Mouse (Mus musculus) ovary, postnatal 10 days (tissue): Measurements from ENCODE around the gene Tulp2.
"Not testable (repeated sequence)": the region's sequence is repeated elsewhere in the genome, so short reads cannot be mapped to it uniquely, and the experiment has no call there.

Experiments used
- DNase-seq: peaks from one replicate; pipeline ENCODE4 v3.0.0; 2022; ENCODE audit warnings: low spot score

Gene Tulp2

DNA sequence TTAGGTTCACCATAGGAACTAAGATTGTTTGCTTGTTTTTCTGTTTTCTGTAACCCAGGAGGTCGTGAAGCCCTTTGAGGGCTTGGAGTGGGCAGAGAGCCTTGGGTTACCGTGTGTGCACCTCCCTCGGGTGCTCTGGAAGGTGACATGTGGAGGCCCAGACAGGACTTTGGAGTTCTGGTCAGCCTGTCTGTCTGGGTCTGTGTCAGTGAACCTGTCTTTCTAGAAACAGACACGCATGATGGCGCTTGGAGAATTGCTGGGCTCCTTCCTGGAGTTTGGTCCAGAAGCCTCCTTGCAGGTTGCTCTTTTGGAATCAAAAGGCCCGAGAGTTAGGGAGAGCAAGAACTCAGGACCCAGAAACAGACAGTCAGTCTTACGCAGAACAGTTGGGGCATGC is 21.3 kb upstream of the Tulp2 start:
- DNase-seq = no peak

DNA sequence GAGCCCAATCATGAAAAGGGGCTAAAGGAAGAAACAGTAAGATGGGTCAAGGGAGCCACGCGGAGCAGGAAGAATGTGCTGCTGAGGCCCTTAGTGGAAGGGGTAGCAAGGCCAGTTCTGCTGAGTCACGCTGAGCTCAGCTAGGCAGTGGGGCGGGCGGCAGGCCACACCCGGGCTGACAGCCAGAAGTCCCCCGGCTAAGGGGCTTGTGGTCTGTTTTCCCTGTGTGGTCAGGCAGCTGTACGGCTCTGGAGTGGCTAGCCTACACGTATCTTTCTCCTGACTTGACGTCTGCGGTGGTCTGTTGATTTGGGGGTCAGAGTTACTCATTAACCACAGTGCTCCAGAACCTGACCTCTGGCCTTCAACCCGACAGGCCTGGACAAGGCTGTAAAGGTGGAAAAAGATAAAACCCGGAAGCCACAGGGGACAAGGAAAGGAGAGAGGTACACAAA is 20.8 kb upstream of the Tulp2 start:
- DNase-seq = no peak

DNA sequence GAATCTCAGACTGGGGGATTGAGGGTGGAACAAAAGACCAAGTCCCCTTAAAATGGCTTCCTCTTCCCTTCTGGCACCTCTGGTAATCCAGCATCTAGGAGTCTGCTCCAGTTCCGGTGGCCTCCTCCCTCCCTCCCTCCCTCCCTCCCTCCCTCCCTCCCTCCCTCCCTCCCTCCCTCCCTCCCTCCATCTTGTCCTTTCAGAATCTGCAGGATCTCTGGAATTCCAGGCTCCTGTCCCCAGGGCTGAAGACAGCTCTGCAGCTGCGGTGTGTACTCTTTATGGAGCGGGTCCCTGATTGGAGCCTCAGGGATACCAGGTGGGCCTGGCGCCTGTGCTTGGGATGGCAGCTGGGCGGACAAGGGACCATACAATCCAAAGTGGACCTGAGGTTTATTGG is 20.4 kb upstream of the Tulp2 start:
- DNase-seq = no peak

DNA sequence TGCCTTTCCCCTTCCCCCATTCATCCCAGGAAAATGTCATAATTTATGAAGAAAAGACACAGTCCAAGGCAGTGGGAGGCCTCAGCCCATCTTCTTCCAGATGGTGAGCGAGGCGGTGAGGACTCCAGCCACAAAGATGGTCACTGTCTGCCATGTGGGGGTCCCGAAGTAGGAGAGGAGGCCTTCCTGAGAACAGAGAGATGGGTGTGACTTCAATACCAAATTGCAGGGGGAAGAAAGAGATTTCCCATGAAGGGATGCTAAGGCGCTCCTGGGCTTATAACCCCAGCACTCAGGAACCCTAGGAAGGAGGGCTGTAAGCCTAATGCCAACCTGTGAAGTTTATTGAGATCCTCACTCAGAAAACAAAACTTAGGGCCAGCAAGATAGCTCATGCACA is 19.9 kb upstream of the Tulp2 start:
- DNase-seq = no peak

DNA sequence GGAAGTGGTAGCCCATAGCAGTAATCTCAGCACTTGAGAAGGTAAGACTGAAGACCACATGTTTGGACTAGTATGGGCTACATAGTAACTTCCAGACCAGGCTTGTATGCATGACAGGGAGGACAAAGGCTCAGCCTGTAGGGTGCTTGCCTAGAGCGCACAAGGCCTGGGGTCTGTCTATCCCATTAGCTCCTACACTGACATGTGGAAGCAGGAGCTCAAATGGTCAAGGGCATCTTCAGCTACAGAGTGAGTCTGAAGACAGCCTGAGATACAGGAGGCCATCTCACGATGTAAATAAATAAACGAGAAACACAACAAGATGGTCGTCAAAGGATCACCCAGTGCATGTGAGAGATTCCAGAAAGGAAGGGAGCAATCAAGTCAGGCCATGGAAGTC is 19.4 kb upstream of the Tulp2 start:
- DNase-seq = no peak

DNA sequence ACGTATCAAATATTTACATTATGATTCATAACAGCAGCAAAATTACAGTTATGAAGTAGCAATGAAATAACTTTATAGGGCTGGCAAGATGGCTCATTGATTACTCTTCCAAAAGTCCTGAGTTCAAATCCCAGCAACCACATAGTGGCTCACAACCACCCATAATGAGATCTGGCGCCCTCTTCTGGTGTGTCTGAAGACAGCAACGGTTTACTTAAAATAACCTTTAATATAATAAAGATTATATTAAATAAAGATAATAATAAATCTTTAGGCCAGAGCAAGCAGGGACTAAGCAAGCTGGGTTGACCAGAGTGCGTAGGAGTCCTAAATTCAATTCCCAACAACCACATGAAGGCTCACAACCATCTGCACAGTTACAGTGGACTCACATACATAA is 18.8 kb upstream of the Tulp2 start:
- DNase-seq = not testable (repeated sequence)

DNA sequence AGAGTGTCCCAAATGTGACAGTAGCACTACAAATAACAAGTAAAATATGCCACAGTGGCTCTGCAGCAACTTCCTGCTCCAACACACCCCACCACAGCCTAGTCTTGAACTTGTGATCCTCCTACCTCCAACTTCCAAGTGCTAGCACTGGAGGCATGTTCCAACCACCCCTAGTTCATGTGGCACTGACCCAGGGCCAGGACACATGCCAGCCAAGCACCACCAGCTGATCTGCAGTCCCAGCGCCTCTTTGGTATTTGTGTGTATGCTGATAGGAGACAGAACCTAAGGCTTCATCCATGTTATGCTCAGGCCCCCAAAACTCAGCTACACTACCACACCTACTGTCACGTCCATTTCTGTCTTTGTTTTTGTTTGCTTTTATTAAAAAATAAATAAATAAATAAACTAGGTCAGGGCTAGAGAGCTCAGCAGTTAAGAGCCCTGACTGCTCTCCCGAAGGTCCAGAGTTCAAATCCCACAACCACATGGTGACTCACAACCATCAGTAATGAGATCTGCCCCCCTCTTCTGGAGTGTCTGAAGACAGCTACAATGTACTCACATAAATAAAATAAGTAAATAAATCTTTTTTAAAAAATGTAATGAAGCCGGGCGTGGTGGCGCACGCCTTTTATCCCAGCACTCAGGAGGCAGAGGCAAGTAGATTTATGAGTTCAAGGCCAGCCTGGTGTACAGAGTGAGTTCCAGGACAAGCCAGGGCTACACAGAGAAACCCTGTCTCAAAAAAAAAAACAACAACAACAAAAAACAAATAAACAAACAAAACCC is 17.5 kb upstream of the Tulp2 start:
- DNase-seq = no peak

DNA sequence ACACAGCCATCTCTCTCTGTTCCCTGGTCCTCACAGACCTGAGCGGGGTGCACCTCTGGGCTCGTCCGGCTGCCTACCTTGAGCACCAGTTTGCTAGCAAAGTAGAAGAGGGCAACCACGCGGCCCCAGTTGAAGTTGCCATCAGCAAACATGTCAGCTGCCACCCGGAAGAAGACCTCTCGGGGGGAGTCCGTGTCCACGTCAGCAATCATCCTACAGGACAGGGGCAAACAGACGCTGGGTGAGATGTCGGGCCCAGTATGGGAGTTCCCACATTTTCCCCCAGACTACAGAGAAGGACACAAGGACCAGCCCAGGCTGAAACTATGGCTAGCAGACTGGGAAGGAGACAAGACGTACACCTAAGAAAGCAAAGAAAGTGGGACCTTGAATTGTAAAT is 16.6 kb upstream of the Tulp2 start:
- DNase-seq = no peak

DNA sequence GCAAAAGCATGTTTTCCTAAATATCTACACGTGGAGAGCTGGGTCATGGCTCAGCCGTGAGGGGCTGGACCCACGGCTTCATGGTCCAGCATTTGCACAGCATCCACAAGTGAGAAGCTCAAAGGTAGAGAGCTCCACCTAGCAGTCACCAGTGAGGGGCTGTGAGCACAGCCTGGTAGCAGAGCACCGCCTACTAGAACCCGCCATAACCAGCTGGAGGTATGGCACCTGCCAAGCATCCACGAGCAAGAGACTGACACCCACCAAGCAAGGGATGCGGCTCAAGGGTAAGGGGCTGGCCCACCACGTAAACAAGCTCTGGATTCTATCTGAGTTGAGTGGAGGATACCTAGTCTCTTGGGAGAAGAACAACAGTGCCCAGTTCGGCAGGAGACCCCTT is 16.1 kb upstream of the Tulp2 start:
- no peak for DNase-seq

DNA sequence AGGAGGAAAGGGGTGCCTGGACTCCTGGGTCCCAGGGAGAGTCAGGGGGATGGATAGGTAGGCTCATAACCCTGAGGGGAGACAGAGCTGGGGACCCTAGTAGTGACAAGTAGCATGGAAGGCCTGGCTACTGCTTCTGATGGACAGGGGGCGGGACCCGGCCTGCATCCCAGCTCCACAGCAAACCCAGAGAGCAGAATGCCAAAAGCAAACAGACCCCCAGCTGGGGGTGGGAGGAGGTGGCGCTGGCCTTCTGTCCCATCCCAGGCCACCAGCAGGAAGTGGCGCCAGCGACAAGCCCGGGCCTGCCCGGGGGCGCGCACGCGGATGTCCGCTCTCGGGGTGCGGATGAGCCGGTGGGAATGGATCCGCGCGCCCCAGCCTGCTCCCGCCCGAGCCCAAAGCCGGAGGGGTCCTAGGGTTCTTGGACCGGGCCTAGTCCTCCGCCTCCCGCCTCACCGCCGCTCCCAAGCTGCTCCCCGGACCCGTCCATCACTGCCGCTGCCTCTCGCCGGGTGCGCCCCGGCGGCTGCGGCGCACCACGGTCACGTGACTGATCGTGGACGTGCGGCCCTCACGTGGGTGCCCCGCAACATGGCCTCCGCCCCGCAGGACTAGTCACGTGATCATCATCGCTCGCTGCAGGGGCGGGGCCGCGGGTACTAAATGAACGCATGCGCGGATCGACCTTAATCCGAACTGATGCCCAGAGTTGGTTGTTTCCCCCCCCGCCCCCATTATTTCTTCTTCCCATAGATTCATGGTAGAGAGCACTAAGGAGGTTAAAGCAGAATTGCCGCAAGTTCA is 15.2 kb upstream of the Tulp2 start, which contains the start of gene Bax:
Bax (minus strand) TSS at position 616 of the 807 bp plus-strand sequence.
- DNase-seq = peak; percentile 80

DNA sequence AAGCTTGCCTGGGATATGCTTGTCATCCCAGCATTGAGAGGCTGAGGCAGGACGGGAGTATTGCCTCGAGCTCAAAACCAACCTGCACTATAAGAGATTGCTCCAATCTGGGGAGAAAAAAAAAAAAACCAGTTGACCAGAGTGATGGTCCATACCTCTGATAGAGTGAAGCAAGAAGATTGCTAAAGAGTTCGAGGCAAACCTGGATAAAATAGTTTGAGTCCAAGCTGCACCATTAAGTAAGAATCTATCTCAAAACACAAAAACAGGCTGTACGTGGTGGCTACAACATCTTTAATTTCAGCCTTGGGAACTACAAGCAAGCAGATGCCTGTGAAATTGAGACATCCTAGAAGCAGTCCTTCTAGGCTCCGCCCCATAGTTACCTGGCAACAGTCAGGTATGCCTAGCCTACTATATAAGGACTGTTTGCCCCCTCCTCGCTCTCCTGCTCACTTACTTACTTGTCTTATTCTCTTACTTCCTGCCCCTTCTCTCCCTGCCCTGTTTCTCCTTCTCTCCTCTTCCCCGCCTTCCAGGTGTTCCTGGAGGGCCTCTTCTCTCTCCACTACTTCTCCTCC is 14.5 kb upstream of the Tulp2 start:
- no peak for DNase-seq

DNA sequence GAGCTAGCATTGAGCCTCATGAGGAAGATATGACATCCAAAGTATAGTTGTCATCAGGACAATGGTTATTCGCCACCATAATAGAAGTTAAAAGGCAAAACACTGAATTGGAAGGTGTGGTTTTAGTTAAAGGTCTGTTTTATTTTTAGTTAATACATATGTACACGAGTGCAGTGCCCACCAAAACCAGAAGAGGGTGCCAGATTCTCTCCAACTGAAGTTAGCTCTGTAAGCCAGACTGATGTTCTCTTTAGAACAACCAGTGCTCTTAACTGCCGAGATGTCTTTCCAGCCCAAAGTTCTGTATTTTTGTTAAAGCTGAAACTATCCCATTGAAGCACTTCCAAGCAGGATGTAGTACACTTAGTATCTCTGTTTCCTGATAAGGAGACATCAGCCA is 10.8 kb upstream of the Tulp2 start:
- DNase-seq = no peak

DNA sequence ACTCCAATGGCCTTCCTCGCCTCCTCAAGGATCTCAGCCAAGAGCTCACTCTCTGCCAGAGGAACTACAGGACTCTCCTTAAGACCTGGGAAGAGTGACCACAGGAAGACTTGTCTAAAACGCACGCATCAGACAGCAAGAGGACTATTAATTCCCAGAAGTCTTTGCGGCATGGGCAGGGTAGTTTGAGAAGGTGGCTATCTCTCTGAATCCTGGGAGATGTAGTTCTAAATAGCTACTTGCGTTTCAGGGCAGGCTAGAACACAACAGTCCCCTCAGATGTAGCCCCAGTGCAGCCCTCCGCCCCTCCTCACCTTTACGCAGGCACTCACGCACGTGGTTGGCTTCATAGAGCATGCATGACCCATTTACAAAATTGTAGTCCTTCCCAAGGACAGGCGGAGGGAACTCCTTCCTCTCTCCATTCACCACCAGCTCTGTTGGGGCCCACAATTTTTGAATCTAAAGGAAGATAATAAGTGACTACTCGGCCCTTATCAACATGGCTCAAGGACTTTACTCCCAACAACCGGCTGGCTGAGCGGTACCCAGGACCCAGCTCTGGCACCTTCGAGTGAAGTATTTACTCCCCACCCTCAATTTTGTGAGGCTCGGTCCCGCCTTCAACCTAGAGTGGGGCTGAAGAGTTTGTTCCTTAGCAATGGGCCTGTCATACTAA is 6.2 kb upstream of the Tulp2 start:
- DNase-seq = no peak

DNA sequence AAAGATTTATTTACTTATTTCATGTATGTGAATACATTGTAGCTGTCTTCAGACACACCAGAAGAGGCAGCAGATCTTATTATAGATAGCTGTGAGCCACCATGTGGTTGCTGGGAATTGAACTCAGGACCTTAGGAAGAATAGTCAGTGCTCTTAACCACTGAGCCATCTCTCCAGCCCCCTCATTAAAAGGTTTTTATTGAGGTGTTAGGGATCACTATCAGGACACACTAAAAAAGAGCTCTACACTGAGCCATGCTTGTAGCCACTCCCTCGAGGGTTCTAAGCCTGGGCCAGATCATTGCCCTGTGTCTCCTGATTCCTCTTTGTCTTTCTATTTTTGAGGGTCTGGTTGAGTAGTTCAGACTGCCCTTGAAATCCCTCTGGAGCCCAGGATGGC is 5.2 kb upstream of the Tulp2 start:
- DNase-seq = no peak

DNA sequence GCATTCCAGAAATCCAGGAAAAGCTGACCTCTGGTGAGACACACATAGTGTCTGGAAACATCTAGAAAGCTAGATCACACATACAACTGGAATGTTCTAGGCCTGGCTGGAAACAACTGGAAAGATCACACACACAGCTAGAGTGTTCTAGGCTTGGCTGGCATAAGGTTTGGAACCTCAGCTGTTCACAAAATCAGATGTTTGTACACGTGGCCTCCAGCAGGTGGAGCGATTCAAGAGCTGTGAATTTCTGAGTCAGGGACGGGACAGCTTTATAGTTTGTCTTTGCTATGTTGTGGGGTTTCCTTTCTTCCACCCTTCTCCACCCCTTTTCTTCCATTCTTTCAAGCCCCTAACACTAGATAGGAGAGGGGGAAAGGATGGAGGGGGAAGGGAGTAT is 4.7 kb upstream of the Tulp2 start:
- DNase-seq = no peak

DNA sequence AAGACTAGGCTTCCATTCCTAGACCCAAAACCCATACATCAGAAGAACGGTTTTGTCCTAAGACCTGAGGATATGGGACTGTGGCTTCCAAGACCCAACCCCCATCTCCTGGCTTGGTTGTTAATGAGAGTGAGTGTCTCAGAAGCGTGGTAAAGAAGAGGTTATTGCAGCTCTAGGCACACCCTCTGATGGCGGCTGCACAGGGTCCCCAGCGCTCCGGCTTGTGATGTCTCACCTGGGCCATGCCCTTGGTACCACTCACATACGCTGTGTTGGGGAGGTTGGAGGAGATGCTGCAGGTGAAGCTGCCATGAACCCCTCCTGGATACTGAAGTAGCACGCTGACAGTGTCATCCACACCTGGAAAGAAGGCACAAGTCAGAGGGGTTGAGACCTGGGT is 2.9 kb upstream of the Tulp2 start:
- no peak for DNase-seq

DNA sequence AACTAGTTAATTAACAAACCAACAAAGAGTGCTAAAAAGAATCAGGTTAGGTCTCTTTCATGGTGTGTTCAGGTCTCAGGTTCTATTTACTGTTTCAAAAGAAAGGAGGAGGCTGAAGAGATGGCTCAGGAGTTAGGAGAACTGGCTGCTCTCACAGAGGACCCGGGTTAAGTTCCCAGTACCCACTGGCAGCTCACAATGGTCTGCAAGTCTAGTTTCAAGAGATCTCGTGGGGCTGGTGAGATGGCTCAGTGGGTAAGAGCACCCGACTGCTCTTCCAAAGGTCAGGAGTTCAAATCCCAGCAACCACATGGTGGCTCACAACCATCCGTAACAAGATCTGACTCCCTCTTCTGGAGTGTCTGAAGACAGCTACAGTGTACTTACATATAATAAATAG is 1.4 kb upstream of the Tulp2 start:
- DNase-seq = not testable (repeated sequence)

DNA sequence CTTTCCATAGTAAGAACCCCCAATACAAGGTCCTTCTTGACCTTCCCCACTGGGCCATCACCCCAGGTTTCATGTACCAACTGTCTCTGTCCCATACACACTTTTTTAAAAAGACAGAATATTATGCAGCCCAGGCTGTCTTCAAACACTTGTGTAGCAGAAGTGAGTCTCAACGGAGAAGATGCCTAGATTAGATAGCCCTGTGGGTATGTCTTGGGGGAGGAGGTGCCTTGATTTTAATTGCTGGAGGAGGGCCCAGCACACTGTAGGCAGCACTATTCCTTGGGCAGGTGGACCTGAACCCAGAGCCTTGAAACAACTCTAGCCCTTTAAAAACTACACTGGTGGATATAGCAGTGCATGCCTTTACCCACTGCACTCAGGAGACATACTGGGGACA is 489 bp downstream of the Tulp2 start:
- no peak for DNase-seq

DNA sequence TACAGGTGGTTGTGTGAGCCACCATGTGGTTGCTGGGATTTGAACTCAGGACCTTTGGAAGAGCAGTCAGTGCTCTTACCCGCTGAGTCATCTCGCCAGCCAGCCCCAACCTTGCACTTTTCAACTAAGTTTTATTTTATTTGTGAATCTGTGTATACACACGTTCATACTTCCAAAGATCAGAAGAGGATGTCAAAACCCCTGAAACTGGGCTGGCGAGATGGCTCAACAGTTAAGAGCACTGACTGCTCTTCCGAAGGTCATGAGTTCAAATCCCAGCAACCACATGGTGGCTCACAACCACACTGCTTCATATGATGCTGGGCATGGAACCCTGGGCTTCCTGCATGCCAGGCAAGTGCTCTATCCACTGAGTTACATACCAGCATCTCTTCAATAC is 3.3 kb downstream of the Tulp2 start:
- DNase-seq = not testable (repeated sequence)

DNA sequence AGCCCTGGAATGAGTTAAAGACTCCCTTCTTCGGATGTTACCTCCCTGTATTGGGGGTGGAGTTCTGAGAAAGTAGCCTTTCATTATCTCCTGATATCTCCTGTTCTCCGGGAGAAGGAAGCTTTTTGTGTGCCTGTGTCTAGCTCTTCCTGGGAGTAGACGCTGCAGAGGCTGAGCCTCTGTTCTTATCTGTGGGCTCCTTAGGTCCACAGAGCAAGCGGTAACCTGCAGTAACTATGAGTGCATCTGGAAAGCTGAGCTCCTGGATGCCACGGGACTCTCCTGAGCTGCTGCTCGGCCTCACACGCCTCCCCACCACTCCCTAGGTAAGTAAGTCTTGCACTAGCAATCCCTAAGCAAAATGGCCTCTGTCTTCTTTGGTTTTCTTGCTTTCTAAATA is 4.5 kb downstream of the Tulp2 start:
- no peak for DNase-seq

DNA sequence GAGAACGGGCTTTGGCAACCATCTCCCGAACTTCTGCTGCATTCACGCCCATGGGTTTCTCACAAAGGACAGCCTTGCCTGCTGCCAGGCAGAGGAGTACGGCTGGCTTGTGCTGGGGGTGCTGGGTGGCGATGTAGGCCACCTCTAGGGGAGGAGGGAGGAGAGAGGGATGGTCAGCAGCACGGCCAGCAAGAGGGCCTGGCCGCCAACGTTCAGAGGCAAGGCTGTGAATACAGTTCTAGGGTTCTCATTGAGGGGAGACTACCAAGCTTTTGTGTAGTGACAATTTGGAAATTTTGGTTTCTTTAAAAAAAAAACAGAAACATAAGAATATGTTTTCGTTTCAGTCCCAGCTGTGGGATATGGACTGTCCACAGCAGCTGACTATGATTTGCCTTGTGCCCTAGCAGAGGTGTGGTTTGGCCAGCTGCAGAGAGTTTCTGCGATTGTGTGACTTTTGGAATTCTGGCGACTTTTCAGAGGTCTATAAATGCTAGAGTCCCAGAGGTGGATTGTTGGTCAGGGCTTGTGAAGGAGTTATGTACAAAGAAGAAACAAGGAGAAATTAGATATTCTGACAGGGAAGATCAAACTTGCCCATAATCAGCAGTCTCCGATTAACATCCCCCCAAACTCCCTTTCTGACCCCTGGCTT is 5.2 kb downstream of the Tulp2 start, which contains the start of gene Gm45808:
Gm45808 (minus strand) TSS at position 51 of the 655 bp plus-strand sequence.
- DNase-seq = no peak

DNA sequence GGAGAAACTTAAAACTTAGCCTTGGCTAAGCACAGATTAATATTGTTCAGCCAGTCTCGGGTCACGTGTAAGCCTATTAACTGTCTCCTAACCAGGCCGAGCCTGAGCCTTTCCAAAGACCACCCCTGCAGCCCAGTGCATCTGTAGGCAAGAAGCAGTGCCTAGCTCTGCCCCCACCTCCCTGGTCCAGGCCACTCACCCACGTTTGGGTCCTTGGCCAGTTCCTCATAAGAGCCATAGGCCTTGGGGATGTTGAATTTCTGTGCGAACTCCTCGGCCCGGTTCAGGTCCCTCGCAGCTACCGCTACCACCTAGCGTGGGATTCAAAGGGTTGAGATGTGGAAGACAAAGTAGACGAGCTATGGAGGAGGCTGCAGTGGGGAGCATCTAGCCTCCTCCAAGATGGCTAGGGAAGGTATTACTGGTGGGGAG is 6.2 kb downstream of the Tulp2 start:
- no peak for DNase-seq
